Mouse (Mus musculus): ENCODE data around the gene Cnnm2. TPM values are rescaled to one million over a fixed set of nuclear protein-coding genes. Genes with fewer than 3 reads are reported as not detected.

Cnnm2 gene
- polyA plus RNA-seq, 2 experiments, result 4.8 to 6.7 TPM

DNA sequence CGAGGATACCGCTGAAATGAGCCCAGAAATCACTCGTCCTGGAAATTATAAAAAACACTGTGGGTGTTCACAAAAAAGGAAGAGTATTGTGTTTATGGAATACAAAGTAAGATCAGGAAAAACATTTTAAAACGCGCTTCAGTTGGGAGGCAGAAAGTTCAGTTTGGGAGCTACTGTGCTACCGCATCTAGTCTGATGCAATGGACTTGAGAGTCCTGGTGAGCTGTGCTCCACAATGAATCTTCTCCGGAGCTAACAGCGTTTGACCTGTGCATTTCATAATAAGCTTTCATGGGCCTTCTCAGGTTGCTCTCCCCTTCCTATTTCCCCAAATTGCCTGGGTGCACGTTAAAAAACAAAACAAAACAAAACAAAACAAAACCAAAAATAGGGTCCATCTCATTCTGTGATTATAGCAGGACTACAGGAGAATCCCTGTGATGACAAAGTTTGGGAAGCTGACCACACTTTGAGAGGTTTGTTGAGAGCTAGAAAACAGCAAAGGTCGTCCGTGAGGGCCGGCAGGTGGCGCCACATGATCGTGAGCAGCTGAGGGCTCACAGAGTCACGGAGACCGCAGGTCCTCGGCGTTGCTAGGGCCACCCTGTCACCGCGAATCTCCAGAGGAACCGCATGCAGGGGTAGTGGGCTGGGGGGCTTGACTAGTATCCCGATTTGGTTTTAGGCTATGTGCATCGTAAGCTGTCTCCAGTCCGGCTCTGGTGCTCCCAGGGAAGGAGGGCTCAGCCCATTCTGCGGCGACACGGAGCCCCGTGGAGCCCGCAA, 828 bp upstream of the Cnnm2 start:
- TF ChIP-seq POLR2A (IDR thresholded peaks at IDR 0.05; ENCODE audit: borderline replicate concordance, extremely low read depth, insufficient read depth, insufficient read length), result no peak
- Histone ChIP-seq H3K9ac (ENCODE audit: low read depth, low read length, severe bottlenecking) (no peak overlapping the region), H3K4me2 (replicated peaks; ENCODE audit: low read depth, low read length, severe bottlenecking) (peak overlapping the region; percentile 100), H3K9me3 (ENCODE audit: control insufficient read depth, low read length) (no peaks in the 10 kb centered on the region), H3K27ac (replicated peaks; ENCODE audit: low read depth, low read length) (no peak overlapping the region), H3K4me1 (ENCODE audit: control insufficient read depth, insufficient read depth, low read length) (peaks cover 22% of the 10 kb centered on the region), H3K27me3 (ENCODE audit: control insufficient read depth, insufficient read depth, low read length) (peaks cover 31% of the 10 kb centered on the region), H3K36me3 (ENCODE audit: control insufficient read depth, insufficient read depth, low read length) (no peaks in the 10 kb centered on the region), H3K4me3 (replicated peaks; ENCODE audit: low read length) (peak overlapping the region; percentile 86)
- ATAC-seq (ENCODE audit: low FRiP score, low read depth), result peak; percentile 60
- 17% methylated on average over 29 of the region's 29 CpGs for WGBS
- peak; percentile 80 for DNase-seq (ENCODE audit: low spot score)

DNA sequence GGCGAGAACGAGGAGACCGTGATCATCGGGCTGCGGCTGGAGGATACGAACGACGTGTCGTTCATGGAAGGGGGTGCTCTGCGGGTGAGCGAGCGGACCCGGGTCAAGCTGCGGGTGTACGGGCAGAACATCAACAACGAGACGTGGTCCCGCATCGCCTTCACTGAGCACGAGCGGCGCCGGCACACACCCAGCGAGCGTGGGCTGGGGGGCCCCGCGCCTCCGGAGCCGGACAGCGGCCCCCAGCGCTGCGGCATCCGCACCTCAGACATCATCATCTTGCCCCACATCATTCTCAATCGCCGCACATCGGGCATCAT, 535 bp downstream of the Cnnm2 start:
- Histone ChIP-seq H3K27me3 (ENCODE audit: control insufficient read depth, insufficient read depth, low read length) (peaks cover 31% of the 10 kb centered on the region), H3K4me2 (replicated peaks; ENCODE audit: low read depth, low read length, severe bottlenecking) (peak overlapping the region; percentile 100), H3K4me3 (replicated peaks; ENCODE audit: low read length) (peak overlapping the region; percentile 86), H3K4me1 (ENCODE audit: control insufficient read depth, insufficient read depth, low read length) (peaks cover 22% of the 10 kb centered on the region), H3K9ac (ENCODE audit: low read depth, low read length, severe bottlenecking) (peak overlapping the region; percentile 67), H3K36me3 (ENCODE audit: control insufficient read depth, insufficient read depth, low read length) (no peaks in the 10 kb centered on the region), H3K9me3 (ENCODE audit: control insufficient read depth, low read length) (no peaks in the 10 kb centered on the region), H3K27ac (replicated peaks; ENCODE audit: low read depth, low read length) (peak overlapping the region; percentile 43; the same call in 1 of the 2 replicates)
- 0% methylated on average over 28 of the region's 36 CpGs for WGBS
- ATAC-seq (ENCODE audit: low FRiP score, low read depth) (no peak), DNase-seq (ENCODE audit: low spot score) (no peak)
- no peak for TF ChIP-seq POLR2A (IDR thresholded peaks at IDR 0.05; ENCODE audit: borderline replicate concordance, extremely low read depth, insufficient read depth, insufficient read length)

DNA sequence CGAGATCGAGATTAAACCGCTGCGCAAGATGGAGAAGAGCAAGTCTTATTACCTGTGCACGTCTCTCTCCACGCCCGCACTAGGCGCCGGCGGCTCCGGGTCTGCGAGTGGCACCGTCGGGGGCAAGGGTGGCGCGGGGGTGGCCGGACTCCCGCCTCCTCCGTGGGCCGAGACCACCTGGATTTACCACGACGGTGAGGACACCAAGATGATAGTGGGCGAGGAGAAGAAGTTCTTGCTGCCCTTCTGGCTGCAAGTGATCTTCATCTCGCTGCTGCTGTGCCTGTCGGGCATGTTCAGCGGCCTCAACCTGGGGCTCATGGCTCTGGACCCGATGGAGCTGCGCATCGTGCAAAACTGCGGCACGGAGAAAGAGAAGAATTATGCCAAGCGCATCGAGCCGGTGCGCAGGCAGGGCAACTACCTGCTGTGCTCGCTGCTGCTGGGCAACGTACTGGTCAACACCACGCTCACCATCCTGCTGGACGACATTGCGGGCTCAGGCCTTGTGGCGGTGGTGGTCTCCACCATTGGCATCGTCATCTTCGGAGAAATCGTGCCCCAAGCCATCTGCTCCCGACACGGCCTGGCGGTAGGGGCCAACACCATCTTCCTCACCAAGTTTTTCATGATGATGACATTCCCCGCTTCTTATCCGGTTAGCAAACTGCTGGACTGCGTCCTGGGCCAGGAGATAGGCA, 1.0 kb downstream of the Cnnm2 start:
- TF ChIP-seq POLR2A (IDR thresholded peaks at IDR 0.05; ENCODE audit: borderline replicate concordance, extremely low read depth, insufficient read depth, insufficient read length), result no peak
- Histone ChIP-seq H3K27me3 (ENCODE audit: control insufficient read depth, insufficient read depth, low read length) (peaks cover 31% of the 10 kb centered on the region), H3K4me3 (replicated peaks; ENCODE audit: low read length) (peak overlapping the region; percentile 86), H3K36me3 (ENCODE audit: control insufficient read depth, insufficient read depth, low read length) (no peaks in the 10 kb centered on the region), H3K9me3 (ENCODE audit: control insufficient read depth, low read length) (no peaks in the 10 kb centered on the region), H3K9ac (ENCODE audit: low read depth, low read length, severe bottlenecking) (peak overlapping the region; percentile 67), H3K4me1 (ENCODE audit: control insufficient read depth, insufficient read depth, low read length) (peaks cover 22% of the 10 kb centered on the region), H3K4me2 (replicated peaks; ENCODE audit: low read depth, low read length, severe bottlenecking) (peak overlapping the region; percentile 100), H3K27ac (replicated peaks; ENCODE audit: low read depth, low read length) (0 out of 2 replicates have a peak overlapping the region, but pooled peaks have one; percentile 43)
- DNase-seq (ENCODE audit: low spot score), result no peak
- WGBS, result 2% methylated on average over 45 of the region's 50 CpGs
- no peak for ATAC-seq (ENCODE audit: low FRiP score, low read depth)

GRCm38 (mm10) chr19:46762992-46763342, 1.6 kb downstream of the Cnnm2 start:
- Histone ChIP-seq H3K9me3 (ENCODE audit: control insufficient read depth, low read length) (no peaks in the 10 kb centered on the region), H3K27me3 (ENCODE audit: control insufficient read depth, insufficient read depth, low read length) (peaks cover 31% of the 10 kb centered on the region), H3K9ac (ENCODE audit: low read depth, low read length, severe bottlenecking) (peak overlapping the region; percentile 67; the same call in 1 of the 2 replicates), H3K4me1 (ENCODE audit: control insufficient read depth, insufficient read depth, low read length) (peaks cover 22% of the 10 kb centered on the region), H3K36me3 (ENCODE audit: control insufficient read depth, insufficient read depth, low read length) (no peaks in the 10 kb centered on the region), H3K4me2 (replicated peaks; ENCODE audit: low read depth, low read length, severe bottlenecking) (peak overlapping the region; percentile 100), H3K4me3 (replicated peaks; ENCODE audit: low read length) (peak overlapping the region; percentile 86), H3K27ac (replicated peaks; ENCODE audit: low read depth, low read length) (no peak overlapping the region)
- ATAC-seq (ENCODE audit: low FRiP score, low read depth) (no peak), DNase-seq (ENCODE audit: low spot score) (no peak)
- WGBS, result under 1% methylated on average over 19 of the region's 19 CpGs
- TF ChIP-seq POLR2A (IDR thresholded peaks at IDR 0.05; ENCODE audit: borderline replicate concordance, extremely low read depth, insufficient read depth, insufficient read length), result no peak

DNA sequence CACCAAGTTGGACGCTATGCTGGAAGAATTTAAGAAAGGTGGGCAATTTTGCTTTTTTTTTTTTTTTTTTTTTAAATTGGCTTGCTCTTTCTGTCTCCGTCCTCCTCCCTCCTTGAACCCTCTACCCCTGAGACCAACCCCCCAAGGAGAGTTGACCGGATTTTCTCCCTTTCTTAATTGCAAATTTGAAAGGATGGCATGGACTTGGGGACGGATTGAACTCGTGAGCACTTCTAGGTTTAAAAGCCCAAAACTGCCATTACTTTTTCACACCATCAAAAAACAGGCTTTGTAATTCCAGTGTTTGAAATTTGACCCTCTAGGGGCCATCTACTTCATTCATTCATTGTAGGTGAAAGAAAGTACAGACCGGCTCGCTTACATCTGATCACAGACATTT, 2.0 kb downstream of the Cnnm2 start:
- Histone ChIP-seq H3K4me2 (replicated peaks; ENCODE audit: low read depth, low read length, severe bottlenecking) (peak overlapping the region; percentile 100), H3K9me3 (ENCODE audit: control insufficient read depth, low read length) (no peaks in the 10 kb centered on the region), H3K27ac (replicated peaks; ENCODE audit: low read depth, low read length) (no peak overlapping the region), H3K36me3 (ENCODE audit: control insufficient read depth, insufficient read depth, low read length) (no peaks in the 10 kb centered on the region), H3K4me1 (ENCODE audit: control insufficient read depth, insufficient read depth, low read length) (peaks cover 22% of the 10 kb centered on the region), H3K4me3 (replicated peaks; ENCODE audit: low read length) (peak overlapping the region; percentile 86), H3K9ac (ENCODE audit: low read depth, low read length, severe bottlenecking) (peak overlapping the region; percentile 67; the same call in 1 of the 2 replicates), H3K27me3 (ENCODE audit: control insufficient read depth, insufficient read depth, low read length) (peaks cover 31% of the 10 kb centered on the region)
- DNase-seq (ENCODE audit: low spot score) (no peak), ATAC-seq (ENCODE audit: low FRiP score, low read depth) (no peak)
- 10% methylated on average over 7 of the region's 7 CpGs for WGBS
- TF ChIP-seq POLR2A (IDR thresholded peaks at IDR 0.05; ENCODE audit: borderline replicate concordance, extremely low read depth, insufficient read depth, insufficient read length), result no peak
